Mouse (Mus musculus) C2C12 (cell line): ENCODE measurements around the gene Cdh20.

Source experiments
- CTCF ChIP-seq: IDR thresholded peaks from one replicate; pipeline ENCODE4 v1.5.1; 2011; ENCODE audit not compliant: control insufficient read depth, insufficient read depth, insufficient read length
- FOSL1 ChIP-seq: IDR thresholded peaks from one replicate; pipeline ENCODE4 v1.8.0; 2011; ENCODE audit warnings: mild to moderate bottlenecking, low read length; ENCODE audit not compliant: poor library complexity, insufficient read depth, severe bottlenecking
- MAX ChIP-seq: IDR thresholded peaks from one replicate; pipeline ENCODE4 v1.6.1; 2011; ENCODE audit warnings: mild to moderate bottlenecking, control low read depth
- MYOD1 ChIP-seq: IDR thresholded peaks from one replicate; pipeline ENCODE4 v1.6.1; 2011; ENCODE audit warnings: low read depth; ENCODE audit not compliant: control insufficient read depth, insufficient read length
- USF1 ChIP-seq: IDR thresholded peaks from one replicate; pipeline ENCODE4 v1.6.1; 2011; ENCODE audit warnings: low read depth, mild to moderate bottlenecking, control low read depth, moderate library complexity

DNA sequence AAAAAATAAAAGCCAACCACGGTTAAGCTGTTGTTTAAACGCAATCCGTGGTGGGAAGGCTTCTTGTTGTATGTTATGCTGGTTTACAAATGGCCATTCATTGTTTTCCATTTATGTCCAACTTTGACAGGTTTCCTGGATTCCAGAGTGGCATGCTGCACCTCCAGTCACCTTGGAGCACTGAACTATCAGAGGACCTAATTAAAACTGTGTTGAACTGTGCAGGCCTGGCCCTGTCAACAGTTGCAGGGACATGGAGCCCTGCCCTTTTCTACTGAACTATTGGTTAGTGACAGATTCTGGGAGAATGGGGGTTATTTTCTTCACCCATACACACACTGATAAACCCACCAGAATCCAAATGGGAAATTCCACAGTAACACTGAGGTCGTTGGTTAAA lies 20.9 kb upstream of the Cdh20 start:
- TF ChIP-seq CTCF (no peak), USF1 (no peak), MAX (no peak), MYOD1 (no peak), FOSL1 (no peak)
